ENCODE assay signal across 20 mouse cellular contexts in genomic region chr11:117743454-117744030, GRCm38 (mm10). TPM values are rescaled to one million over a fixed set of nuclear protein-coding genes. Genes with fewer than 3 reads are reported as not detected.
A peak's percentile ranks its signal among the peaks of the same experiment; 100 is the strongest.
DNase-seq lines count a peak whose midpoint lies in the region; ATAC-seq lines count a peak whose summit lies in the region.
"Had no signal": no experiment of that assay in that cellular context is flagged by ENCODE, and none has a peak within 500 bp of the region (broad histone marks: within the 10 kb centered on the region; RNA-seq: fewer than 3 reads in every experiment).

No protein-coding gene starts in this region.

- 79% methylated on average over 4 of the region's 4 CpGs for WGBS in midbrain, embryonic 13.5 days
- 82% methylated on average over 4 of the region's 4 CpGs for WGBS in midbrain, embryonic 16.5 days
- WGBS in limb, embryonic 10.5 days = 47% methylated on average over 4 of the region's 4 CpGs

- H3K4me2 ChIP-seq in midbrain, embryonic 13.5 days (replicated peaks) = no peak overlapping the region
- H3K4me2 ChIP-seq in midbrain, embryonic 16.5 days (ENCODE audit: low read length) = no peak overlapping the region
- H3K4me2 ChIP-seq: forebrain, embryonic 12.5 days; midbrain, embryonic 12.5 days; neural tube, embryonic 13.5 days had no signal

- no peaks in the 10 kb centered on the region for H3K9me3 ChIP-seq in midbrain, embryonic 13.5 days
- no peaks in the 10 kb centered on the region for H3K9me3 ChIP-seq in midbrain, embryonic 16.5 days (replicated peaks; ENCODE audit: control insufficient read depth, low read length, poor library complexity, severe bottlenecking)
- no peaks in the 10 kb centered on the region for H3K9me3 ChIP-seq in limb, embryonic 10.5 days (replicated peaks)
- H3K9me3 ChIP-seq: forebrain, embryonic 12.5 days; midbrain, embryonic 12.5 days; neural tube, embryonic 13.5 days had no signal

- peak overlapping the region; percentile 19; the same call in 1 of the 2 replicates for H3K27ac ChIP-seq in midbrain, embryonic 13.5 days
- H3K27ac ChIP-seq in midbrain, embryonic 16.5 days (ENCODE audit: low read length) = no peak overlapping the region
- H3K27ac ChIP-seq in limb, embryonic 10.5 days = peak overlapping the region; percentile 32; the same call in 1 of the 2 replicates
- H3K27ac ChIP-seq: forebrain, embryonic 12.5 days; kidney, postnatal 0 days; midbrain, embryonic 12.5 days; neural tube, embryonic 13.5 days had no signal

- ATAC-seq in midbrain, embryonic 13.5 days = no peak
- no peak for ATAC-seq in midbrain, embryonic 16.5 days

- no peaks in the 10 kb centered on the region for H3K4me1 ChIP-seq in midbrain, embryonic 13.5 days (replicated peaks)
- H3K4me1 ChIP-seq in midbrain, embryonic 16.5 days (ENCODE audit: control insufficient read depth, insufficient read depth, low read length) = no peaks in the 10 kb centered on the region
- peaks cover 14% of the 10 kb centered on the region for H3K4me1 ChIP-seq in limb, embryonic 10.5 days
- H3K4me1 ChIP-seq: forebrain, embryonic 12.5 days; midbrain, embryonic 12.5 days; neural tube, embryonic 13.5 days had no signal

- H3K4me3 ChIP-seq in midbrain, embryonic 13.5 days (replicated peaks) = no peak overlapping the region
- no peak overlapping the region for H3K4me3 ChIP-seq in midbrain, embryonic 16.5 days (ENCODE audit: low read depth, low read length)
- no peak overlapping the region for H3K4me3 ChIP-seq in limb, embryonic 10.5 days
- H3K4me3 ChIP-seq: forebrain, embryonic 12.5 days; midbrain, embryonic 12.5 days; neural tube, embryonic 13.5 days had no signal

- H3K27me3 ChIP-seq in midbrain, embryonic 13.5 days = no peaks in the 10 kb centered on the region
- H3K27me3 ChIP-seq in midbrain, embryonic 16.5 days (ENCODE audit: control insufficient read depth, insufficient read depth, low read depth, low read length) = no peaks in the 10 kb centered on the region
- H3K27me3 ChIP-seq in limb, embryonic 10.5 days (ENCODE audit: low read depth, poor library complexity, severe bottlenecking) = no peaks in the 10 kb centered on the region
- H3K27me3 ChIP-seq: forebrain, embryonic 12.5 days; midbrain, embryonic 12.5 days; neural tube, embryonic 13.5 days had no signal

- peaks cover 99% of the 10 kb centered on the region for H3K36me3 ChIP-seq in midbrain, embryonic 13.5 days
- peaks cover 56% of the 10 kb centered on the region for H3K36me3 ChIP-seq in midbrain, embryonic 16.5 days (ENCODE audit: control insufficient read depth, insufficient read depth, low read length)
- H3K36me3 ChIP-seq in limb, embryonic 10.5 days = peaks cover 100% of the 10 kb centered on the region

- no peak overlapping the region for H3K9ac ChIP-seq in midbrain, embryonic 13.5 days (replicated peaks)
- no peak overlapping the region for H3K9ac ChIP-seq in midbrain, embryonic 16.5 days (ENCODE audit: low read depth, low read length)
- H3K9ac ChIP-seq: forebrain, embryonic 12.5 days; midbrain, embryonic 12.5 days; neural tube, embryonic 13.5 days had no signal

- peak; percentile 20 for DNase-seq in embryo, embryonic 11 days
- DNase-seq in limb, embryonic 10.5 days (ENCODE audit: low spot score) = peak; percentile 54
- DNase-seq in mesoderm, embryonic 11.5 days (ENCODE audit: low read depth, low spot score) = peak; percentile 48
- no peak for DNase-seq in lung, postnatal 36 days
- no peak for DNase-seq in retina, embryonic 14.5 days (ENCODE audit: low spot score)
- DNase-seq in frontal cortex, postnatal 25 days (ENCODE audit: low spot score in 2 of 2) = no peak
- DNase-seq: B cell, adult 2 months; cerebellum, adult 8-10 months; gastrocnemius, postnatal 25 days; kidney, adult 11 months; left cerebral cortex, postnatal 4 days; lung, adult 2 months; lung, postnatal 4 days had no signal

RNA-seq across cellular contexts. Expression of gene Tmc8, which starts 38.3 kb away (rescaled TPM):
- polyA plus RNA-seq in midbrain, embryonic 13.5 days (2015; fragmentation: Nextera tagmentation; extraction: Ambion mirVana) = 1.3 and 1.4 TPM in 2 replicates
- 0.73 and 1.6 TPM in 2 replicates for polyA plus RNA-seq in midbrain, embryonic 16.5 days (2015; fragmentation: Nextera tagmentation; extraction: Ambion mirVana)
- 1.4 and 1.5 TPM in 2 replicates for polyA plus RNA-seq in limb, embryonic 10.5 days (2016; fragmentation: Nextera tagmentation; extraction: Ambion mirVana)

RNA-seq across cellular contexts. Expression of gene Tmc6, which starts 38.5 kb away (rescaled TPM):
- polyA plus RNA-seq in midbrain, embryonic 13.5 days (2015; fragmentation: Nextera tagmentation; extraction: Ambion mirVana) = 3.9 and 4.1 TPM in 2 replicates
- 4.2 and 4.5 TPM in 2 replicates for polyA plus RNA-seq in midbrain, embryonic 16.5 days (2015; fragmentation: Nextera tagmentation; extraction: Ambion mirVana)
- 25.1 and 28.2 TPM in 2 replicates for polyA plus RNA-seq in limb, embryonic 10.5 days (2016; fragmentation: Nextera tagmentation; extraction: Ambion mirVana)

RNA-seq across cellular contexts. Expression of gene 6030468B19Rik, which starts 53.9 kb away (rescaled TPM):
- not detected in 2 replicates for polyA plus RNA-seq in midbrain, embryonic 13.5 days (2015; fragmentation: Nextera tagmentation; extraction: Ambion mirVana)
- not detected in 2 replicates for polyA plus RNA-seq in midbrain, embryonic 16.5 days (2015; fragmentation: Nextera tagmentation; extraction: Ambion mirVana)
- polyA plus RNA-seq in limb, embryonic 10.5 days (2016; fragmentation: Nextera tagmentation; extraction: Ambion mirVana) = 1.6 and 2.3 TPM in 2 replicates
- polyA plus RNA-seq: forebrain, embryonic 12.5 days; hindbrain, embryonic 11.5 days; kidney, postnatal 0 days had no signal

Comparison
In these comparisons a context has a peak if more than half of its experiments do, and no peak if none do; other contexts are left out.
1. DNase-seq: peak in embryo, embryonic 11 days (single experiment), limb, embryonic 10.5 days (single experiment) and mesoderm, embryonic 11.5 days (single experiment); none in lung, postnatal 36 days (single experiment), retina, embryonic 14.5 days (single experiment) and frontal cortex, postnatal 25 days (0 of 2).